Mouse (Mus musculus) erythroblast, embryonic 14.5 days (primary cell): ENCODE results near the gene Ltbr.

Experiments used
- GATA1 ChIP-seq: IDR thresholded peaks from 2 replicates; pipeline ENCODE4 v1.6.1; 2012; ENCODE audit warnings: low read length, inconsistent platforms, mixed read lengths
- TAL1 ChIP-seq: IDR thresholded peaks from 3 replicates; pipeline ENCODE4 v1.6.1; 2012; ENCODE audit warnings: low read length, inconsistent platforms, mixed read lengths

DNA sequence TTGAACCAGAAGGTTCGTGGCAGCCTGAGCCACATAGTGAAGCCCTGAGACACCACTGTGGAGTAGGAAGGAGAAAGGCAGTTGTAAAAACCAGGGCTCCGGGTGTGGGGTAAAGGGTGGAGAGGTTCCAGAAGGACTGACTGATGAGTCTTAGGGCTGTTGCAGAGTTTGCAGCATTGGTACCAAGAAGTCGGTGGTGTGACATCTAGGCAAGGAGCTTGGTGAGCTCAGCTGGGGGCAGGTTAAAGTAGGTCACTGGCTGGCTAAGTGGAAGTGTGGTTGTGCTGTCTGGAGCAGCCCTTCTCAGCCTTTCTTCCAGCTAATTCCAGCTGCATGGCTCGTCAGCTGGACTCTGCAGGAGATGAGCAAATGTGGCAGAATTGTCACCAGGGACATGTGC, 39.1 kb upstream of the Ltbr start:
- TF ChIP-seq GATA1: no peak
- TF ChIP-seq TAL1: no peak
